Mouse (Mus musculus): ENCODE measurements around the gene Ube2e3.

DNA sequence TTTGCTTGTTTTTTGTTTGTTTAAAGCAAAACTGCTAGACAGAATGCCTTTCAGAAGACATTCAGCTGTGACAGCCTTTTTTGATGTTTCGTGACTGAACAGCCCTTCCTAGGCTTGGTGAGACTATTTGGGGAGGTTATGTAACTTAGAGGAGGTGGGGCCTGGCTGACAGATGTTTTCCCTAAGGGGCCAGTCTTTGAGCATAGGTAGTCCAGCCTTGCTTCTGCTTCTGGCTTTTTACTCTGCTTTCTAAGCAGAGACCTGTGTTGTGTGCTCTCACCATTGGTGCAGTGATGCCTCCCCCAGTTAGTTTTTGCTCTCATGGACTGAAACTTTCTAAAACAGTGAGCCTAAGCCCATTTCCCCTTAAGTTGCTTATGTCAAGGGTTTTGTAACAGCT lies 14.1 kb downstream of the Ube2e3 start:
- no peak for TF ChIP-seq POLR2A (IDR thresholded peaks at IDR 0.05; ENCODE audit: insufficient read length, low read depth)
- no peak for TF ChIP-seq USF1 (IDR thresholded peaks at IDR 0.05; ENCODE audit: low read depth)
- no peak for TF ChIP-seq CEBPB (IDR thresholded peaks at IDR 0.05; ENCODE audit: insufficient read depth, poor library complexity, severe bottlenecking)
- no peak for TF ChIP-seq POLR2AphosphoS2 (IDR thresholded peaks at IDR 0.05; ENCODE audit: insufficient read length, low read depth)
- no peak for TF ChIP-seq TCF12 (IDR thresholded peaks at IDR 0.05; ENCODE audit: insufficient read depth, poor library complexity, severe bottlenecking)
- no peak for TF ChIP-seq MYOG (IDR thresholded peaks at IDR 0.05; ENCODE audit: control insufficient read depth in 1 of 3, insufficient read depth in 1 of 3, insufficient read length in 2 of 3, low read depth in 2 of 3)
- TF ChIP-seq MYOD1 (IDR thresholded peaks at IDR 0.05; ENCODE audit: control insufficient read depth in 1 of 3, insufficient read length in 2 of 3, low read depth in 2 of 3) = no peak
- no peak for TF ChIP-seq E2F4 (IDR thresholded peaks at IDR 0.05; ENCODE audit: insufficient read depth)
- no peak for TF ChIP-seq MAX (IDR thresholded peaks at IDR 0.05; ENCODE audit: low read depth)
- no peak for TF ChIP-seq TCF3 (IDR thresholded peaks at IDR 0.05; ENCODE audit: insufficient read length, low read depth)
